Mouse (Mus musculus) heart, postnatal 36 days (tissue): Measurements from ENCODE around the gene Col4a4. TPM values are rescaled to one million over a fixed set of nuclear protein-coding genes. Genes with fewer than 3 reads are reported as not detected.
A peak's percentile ranks its signal among the peaks of the same experiment; 100 is the strongest.

ENCODE experiments used
- DNase-seq, 2 experiments: peaks; one replicate each; pipeline ENCODE4 v3.0.0; 2021 to 2022
- intact Hi-C: fragments of 180-260 bp; cut with DNase I; formaldehyde crosslinking; loops from one replicate; pipeline ENCODE4 v1.15.1; 2025
- total RNA-seq, 2 experiments: library from RNA; stranded (reverse); gene quantifications; 2 replicates each; pipeline ENCODE4 v1.2.3; 2021

Col4a4 gene
- total RNA-seq, 2 experiments from 2014 or later: 7.0 to 8.5 TPM

DNA sequence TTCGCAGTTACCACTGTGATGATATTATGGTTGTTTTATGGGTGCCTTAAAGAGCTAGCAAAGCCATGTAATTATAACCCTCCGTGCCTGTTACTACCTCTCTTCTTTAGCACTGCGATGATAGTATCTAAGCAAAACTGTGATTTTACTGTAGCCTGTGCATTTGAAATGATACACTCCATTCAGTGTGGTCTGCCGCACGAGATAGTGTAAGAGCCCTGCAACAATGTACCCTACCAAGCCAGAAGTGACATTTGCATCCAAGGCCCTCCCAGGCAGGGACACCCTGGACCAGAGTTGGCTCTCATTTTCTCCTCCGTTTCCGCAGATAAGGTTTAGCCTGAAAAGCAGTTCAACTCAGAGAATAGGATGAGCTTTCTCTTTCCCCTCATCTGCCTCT, 668 bp downstream of the Col4a4 start:
- DNase-seq: peak in 1 of 2 experiments; percentile 10
- intact Hi-C loops: no loop called here

DNA sequence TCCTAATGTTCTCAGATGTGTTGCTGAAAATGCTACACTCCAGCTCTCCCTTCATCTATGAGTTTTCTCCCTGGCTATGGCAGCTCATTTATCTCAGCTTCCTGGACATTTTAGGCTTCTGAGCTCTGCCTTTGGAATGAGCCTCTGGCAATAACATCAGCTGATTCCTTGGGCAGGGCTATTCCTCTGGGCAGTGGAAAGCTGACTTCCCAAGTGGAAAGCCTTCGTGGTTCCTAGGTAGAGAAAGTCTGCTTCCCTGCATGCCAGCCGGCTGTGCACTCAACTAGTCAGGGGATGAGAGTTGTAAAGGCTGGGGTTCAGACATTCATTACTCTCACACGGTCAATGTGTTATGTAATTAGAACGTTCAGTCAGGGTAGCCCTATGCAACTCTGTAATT, 8.3 kb downstream of the Col4a4 start:
- DNase-seq: peak in 1 of 2 experiments; percentile 15
- intact Hi-C loops: no loop called here

DNA sequence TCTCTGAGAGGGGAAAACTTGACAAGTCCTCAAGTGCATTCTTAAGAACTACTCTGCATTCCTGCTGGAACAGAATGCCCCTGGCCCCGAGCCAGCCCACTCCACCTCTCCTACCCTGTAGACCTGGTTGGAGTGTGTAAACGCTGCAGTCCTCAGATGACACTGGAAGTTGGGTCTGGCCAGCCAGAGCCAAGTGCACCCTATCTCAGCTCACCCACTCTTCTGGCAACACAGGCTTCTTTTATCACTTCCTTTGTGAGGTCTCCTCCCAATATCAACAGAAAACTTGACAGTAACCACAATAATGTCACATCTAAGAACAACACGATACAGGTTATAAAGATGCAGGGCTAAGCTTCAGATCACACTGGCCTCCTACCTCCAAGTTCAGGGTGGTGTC, 8.7 kb downstream of the Col4a4 start:
- intact Hi-C loops: no loop called here
- peak; percentile 47 to 66 for DNase-seq

DNA sequence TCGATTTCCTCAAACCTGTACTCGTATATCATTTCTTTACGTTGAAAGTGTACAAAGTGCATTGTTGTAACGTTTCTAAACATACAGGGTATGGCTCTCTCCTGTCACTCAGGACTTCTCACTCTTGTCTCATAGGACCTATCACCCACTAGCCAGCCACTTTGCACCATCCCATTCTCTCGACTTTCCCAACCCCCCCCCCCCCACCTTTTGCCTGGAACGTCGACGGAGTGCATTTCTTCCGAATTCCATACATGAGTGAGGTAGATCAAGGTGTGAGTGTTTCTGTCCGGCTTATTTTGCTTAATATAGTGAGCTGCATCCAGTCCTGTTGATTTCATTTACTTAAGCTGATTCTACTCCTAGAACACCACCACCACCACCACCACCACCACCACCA, 9.3 kb downstream of the Col4a4 start:
- DNase-seq: no peak
- intact Hi-C loops: no loop called here

DNA sequence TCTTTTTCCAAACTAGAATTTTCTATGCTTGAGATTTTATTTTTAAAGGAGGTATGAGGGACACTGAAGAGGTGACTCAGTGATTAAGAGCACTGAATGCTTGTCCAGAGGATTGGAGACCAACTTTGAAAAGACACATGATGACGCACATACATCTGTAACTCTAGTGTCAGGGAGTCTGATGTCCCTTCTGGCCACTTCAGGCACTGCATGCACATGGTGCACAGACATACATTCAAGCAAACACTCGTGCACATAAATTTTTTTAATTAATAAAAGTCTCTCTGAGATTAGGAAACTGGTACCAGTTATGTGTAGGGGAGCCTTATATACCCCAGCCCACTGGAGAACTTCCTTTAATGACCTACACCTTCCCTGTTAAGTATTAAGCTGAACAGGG, 10.5 kb downstream of the Col4a4 start:
- intact Hi-C loops: no loop called here
- DNase-seq: no peak

DNA sequence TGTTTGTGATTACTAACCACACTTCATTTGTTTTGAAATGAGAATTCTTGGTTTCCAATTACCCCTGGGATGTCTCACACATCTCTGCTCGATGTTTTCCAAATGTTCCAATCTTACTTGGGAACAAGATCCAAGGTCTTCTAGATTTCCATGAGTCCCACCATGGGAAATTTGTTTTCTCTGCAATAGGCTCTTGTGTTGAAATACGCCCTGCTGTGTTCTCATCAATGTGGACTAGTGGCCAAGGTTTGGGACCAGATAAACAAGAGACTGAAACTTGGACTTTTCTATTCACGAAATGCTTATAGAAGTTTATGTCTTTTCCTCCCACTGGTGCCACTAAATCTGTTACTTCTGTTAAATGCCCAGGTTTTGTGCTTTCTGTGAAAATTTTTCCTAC, 11.0 kb downstream of the Col4a4 start:
- intact Hi-C loops: no loop called here
- DNase-seq: no peak

DNA sequence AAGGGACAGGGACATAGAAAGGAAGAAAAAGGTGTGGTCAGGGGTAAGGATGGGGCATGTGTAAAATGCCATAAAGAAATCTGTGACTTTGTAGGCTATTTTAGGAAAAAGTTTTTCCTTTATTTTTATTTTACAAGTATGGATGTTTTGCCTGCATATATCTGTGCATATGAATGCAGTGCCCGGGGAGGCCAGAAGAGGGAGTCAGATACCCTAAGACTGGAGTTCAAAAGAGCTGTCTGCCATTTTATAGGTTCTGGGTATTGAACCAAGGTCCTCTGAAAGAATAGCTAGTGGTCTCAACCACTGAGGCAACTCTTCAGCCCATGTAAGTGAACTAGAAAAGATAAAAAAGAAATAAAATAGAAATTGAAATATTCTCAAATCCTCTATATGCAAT, 14.9 kb downstream of the Col4a4 start:
- DNase-seq: no peak
- intact Hi-C loops: loop anchor here (5.0 kb wide), 1 partner anchor 71 kb away; no protein-coding TSS in a partner anchor

DNA sequence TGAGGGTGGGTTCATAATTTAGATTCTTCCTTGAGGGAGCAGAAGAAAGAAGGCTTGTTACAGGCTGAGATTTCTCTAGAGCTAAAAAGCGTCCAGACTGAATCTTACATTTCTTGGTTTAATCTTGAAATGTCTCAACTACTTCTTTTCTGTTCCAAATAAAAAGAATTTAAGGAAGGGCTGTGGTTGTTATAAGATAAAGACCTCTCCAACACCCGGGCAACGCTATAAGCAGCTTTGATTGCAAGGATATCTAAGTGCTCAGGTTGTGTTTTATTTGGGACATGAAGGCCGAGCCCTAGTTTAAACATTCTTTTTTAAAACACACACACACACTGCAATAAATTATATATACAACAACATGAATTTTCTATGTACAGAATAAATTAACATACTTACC, 17.2 kb downstream of the Col4a4 start:
- no peak for DNase-seq
- intact Hi-C loops: no loop called here

DNA sequence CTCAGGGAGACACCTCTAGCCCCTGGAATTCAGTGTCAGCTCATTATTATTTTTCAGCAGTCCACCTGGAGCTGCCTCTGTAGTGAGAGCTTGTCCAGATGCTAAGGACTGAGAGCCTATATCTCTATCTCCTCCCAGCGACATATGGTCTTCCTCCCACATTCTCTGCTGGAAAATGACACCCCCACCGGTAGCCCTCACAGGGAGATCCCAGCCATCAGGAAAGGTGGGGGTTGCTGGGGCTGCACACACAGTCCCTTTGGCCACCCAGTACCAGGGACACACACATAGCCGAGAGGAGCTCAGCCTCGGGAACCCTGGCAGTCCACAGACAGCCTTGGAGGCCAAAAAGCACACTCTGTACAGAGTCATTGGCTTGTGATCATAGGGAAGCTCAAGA, 26.4 kb downstream of the Col4a4 start:
- DNase-seq: no peak
- intact Hi-C loops: no loop called here

DNA sequence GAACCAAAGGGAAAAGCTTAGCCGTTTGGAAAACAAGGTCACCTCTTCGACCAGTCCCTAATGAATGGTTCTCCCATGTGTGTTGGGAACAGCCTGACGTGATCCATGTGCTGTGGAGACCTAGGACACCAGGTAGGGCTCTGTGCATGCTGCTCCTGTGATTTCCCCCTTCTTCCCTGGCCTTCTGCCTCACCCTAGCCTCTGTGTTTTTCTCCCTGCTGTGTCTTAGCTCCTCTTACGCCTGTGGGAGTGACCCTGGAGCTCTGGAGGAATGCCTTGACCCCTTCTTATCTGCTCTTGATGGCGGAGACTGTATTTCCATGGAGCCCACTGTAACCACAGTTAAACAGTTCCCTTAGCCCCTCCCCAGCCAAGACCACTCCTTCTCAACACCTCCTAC, 31.8 kb downstream of the Col4a4 start:
- DNase-seq: no peak
- intact Hi-C loops: loop anchor here (5.0 to 10.0 kb wide), 3 partner anchors 87 to 520 kb away; no protein-coding TSS in a partner anchor

DNA sequence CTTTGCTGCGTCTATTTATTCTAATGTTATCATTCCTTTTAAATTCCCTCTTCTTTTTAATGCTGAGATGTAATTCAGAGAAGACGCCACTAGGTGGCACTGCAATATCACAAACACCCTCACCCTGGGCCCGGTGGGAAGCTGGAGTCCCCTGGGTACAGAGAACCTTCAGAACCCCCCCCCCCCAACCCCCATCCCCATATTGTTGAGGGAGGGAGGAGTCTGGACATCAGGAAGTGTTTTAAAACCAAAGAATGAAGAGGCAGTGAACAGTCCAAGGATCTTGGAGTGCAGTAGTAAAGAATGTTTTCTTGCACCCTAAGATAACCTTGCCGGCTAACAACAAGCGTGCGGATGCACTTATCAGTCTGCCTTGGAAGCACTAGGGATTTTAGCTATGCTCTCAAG, 32.2 kb downstream of the Col4a4 start:
- intact Hi-C loops: loop anchor here (10.0 kb wide), 2 partner anchors 430 to 520 kb away; no protein-coding TSS in a partner anchor
- peak in 1 of 2 experiments; percentile 19 for DNase-seq

DNA sequence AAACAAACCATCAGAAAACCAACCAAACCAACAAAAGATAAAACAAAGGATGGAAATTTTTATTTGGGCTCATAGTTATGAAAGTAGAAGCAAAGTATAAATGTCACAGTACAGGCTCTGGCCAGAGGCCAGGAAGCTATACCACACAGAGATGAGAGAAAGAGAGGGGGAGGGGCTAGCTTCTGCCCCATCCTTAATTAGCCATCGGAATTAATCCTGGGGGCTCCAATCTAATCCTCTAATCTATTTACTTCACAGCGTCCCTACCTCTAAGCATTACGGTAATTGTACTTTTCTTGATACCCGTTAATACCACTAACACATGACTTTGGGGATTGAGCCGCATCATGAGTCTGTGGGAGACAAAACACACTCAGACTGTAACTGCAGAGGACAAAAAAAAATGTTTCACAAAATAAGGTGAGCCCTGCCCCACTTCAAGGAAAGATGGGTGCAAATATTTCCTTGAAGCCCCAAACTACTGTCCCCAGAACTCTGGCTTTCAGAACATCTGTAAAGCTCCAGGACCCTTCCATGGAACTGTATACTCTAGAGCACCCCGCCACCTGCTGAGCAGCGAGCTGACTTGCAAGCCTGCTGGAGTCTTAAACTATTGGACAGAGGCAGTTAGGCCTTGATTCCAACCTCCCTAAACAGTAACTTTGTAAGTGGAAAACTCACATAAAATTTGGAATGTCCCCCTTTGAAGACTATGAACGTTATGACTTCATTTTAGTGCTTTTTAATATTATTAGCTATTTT, 41.3 kb downstream of the Col4a4 start:
- intact Hi-C loops: no loop called here
- no peak for DNase-seq

DNA sequence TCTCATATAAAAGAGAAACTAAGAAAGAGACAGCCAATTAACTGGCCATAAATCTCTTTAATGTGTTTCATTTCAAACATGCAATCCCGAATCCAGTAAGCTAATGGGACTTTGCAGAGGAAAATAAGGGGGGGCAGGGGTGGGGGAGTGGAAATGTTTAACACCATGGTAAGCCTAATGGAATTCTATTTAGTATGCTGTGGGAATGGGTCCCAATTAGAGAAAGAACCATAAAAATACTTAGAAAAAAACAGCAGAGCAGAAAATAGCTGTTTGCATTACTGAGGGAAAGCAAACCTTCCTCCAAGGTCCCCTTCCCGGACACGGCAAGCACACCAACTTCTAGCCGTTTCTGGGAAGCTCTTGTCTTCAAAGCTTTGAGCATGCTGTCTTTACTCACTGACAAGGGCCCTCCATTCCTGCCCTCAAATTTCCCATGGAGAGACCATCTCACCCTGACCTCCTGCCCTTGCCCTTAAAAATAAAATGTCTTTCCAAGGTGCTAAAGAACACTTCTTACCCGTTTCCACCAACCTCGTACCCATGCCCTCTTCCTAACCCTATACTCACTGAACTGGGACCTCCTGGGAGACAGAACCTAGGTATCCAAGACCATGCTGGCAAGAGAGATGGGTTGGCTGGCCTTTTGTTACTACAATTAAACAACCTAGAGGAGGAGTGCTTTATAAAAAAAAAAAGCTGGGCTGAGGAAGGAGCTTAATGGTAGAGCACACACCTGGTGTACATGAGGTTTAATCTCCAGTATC, 42.0 kb downstream of the Col4a4 start:
- intact Hi-C loops: no loop called here
- no peak for DNase-seq

DNA sequence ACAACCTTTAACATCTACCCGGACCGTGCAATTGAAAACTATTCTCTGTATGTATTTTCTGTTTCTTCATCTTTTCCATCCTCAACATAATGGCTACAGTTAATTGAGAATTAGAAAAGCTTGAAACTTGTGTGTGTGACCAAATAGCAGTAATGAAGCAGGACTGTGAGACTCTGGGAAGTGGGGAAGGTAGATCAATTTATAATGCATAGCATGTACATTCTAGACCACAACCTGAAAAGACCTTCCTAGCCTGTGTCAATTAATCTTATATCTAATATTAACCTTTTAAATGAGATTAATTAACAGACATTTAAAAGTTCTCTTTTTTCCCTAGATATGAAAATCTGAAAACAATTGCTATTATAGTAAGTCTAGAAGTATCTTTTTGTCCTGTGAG, 42.7 kb downstream of the Col4a4 start:
- no peak for DNase-seq
- intact Hi-C loops: no loop called here

DNA sequence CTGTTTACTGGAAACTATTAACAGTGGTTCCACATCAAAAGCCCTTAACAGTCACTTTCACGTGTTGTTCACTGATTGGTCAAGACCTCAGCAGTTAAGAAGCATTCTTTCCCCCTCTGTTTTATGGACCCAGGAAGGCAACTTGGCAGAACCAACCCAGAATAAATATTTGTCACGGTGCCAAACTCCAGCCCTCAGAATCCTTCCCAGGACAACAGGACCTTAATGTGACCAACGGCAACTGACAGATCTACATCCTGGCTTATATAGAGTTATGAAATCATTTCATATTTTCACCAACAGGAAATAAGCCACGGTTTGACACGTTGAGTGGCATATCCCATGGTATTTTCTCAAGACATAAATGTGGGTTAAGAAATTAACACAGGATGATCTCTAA, 46.6 kb downstream of the Col4a4 start:
- DNase-seq: no peak
- intact Hi-C loops: no loop called here

DNA sequence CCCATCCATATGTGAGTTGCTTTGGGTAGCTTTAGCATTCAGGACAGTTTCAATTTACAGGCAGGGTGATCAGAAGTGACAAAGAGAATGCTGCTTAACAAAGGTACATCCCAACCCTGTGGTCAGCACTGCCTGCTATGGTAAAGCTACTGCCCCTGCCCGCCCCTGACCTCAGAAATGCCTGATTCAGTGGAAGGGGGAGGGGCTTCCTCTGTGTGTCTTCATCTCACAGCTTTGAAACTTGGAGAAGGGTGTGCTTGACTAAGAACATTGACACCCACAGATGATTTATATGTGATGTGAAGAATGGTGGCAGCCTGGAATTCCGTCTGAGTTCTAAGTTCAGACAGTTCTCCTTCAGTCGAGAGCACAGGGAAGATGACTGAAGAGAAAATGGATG, 48.8 kb downstream of the Col4a4 start:
- intact Hi-C loops: no loop called here
- no peak for DNase-seq

DNA sequence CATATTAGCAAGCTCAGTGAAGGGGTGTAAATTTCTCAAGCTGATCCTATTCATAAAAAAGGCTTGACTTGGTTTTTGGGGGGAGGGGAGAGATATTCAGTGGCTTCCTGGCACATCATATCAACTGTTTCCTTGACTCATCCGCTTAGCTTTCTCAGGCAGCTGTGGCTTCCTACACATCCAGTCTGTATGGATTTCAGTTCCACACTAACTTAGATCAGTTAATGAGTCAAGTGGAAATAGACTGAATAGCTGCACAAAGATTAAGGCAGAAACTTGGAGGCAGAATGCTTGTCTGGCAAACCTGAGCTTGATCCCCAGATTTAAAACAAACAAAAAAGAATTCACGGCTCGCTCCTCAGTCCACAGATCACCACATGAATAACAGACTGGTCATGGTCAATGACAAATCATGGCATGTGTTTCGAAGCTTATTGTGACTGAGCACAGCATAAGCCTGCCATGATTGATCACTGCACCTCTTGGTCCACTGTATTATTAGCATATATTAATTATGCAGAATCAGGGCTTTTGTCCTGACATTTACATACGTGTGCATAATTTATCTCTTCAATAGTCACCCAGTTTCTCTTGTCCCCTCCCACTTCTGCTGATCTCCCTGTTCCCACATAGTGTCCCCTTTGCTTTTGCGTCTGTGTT, 50.0 kb downstream of the Col4a4 start:
- intact Hi-C loops: no loop called here

DNA sequence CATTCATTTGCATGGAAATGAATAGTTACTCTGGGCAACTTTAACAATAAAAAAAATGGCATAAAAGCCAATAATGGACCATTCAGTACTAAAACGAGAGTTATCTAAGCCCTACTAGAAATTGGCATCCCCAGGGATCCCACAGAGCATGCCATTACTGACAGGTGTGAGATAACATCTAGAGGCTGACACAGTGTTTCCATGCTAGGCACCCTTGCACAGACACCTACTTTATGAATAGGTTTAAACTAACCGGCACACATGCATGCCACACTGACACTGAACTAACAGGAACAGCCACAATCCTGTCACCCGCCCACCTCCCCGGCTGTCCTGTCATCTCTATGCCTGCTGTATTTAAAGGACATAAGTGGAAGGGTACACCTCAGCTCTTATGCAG, 58.7 kb downstream of the Col4a4 start:
- no peak for DNase-seq
- intact Hi-C loops: no loop called here

More for the DNA sequence above, 50.0 kb downstream of the Col4a4 start:
- no peak for DNase-seq

DNA sequence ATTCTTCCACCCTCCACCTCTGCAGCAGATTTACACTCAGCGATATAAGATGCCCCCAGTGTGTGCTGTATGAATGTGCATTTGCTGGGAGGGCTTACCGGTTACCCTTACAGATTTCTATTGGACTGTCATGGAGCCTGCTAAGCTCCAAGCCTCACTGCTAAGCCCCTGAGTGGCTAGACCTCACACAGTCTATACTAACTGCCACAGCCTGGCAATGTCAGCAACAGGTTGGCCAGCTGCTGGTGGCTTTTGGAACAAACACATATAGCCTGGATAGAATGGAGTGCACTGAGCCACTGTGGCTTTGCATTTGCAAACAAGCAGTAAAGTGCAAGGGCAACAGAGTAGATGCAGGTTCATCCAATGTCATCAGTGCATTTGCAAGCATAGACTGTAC, 94.7 kb downstream of the Col4a4 start:
- DNase-seq: no peak
- intact Hi-C loops: no loop called here

DNA sequence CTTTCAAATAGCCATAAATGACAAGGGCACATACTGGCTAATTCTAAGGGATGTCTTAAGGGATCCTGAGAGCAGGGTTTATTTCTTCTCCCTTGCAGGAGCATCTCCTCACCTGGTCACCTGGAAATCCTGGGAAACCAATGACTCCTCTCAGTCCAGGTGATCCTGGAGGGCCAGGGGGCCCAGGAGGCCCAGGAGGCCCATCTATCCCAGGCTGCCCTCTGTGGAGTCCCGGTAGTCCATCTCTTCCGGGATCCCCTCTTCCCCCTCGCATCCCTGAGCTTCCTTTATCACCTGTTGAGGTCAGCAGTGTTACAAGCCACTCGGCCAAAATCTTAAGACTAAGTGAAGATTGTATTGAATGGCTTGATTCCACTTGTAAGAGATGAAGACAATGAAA, 100.3 kb downstream of the Col4a4 start:
- intact Hi-C loops: no loop called here
- DNase-seq: no peak

DNA sequence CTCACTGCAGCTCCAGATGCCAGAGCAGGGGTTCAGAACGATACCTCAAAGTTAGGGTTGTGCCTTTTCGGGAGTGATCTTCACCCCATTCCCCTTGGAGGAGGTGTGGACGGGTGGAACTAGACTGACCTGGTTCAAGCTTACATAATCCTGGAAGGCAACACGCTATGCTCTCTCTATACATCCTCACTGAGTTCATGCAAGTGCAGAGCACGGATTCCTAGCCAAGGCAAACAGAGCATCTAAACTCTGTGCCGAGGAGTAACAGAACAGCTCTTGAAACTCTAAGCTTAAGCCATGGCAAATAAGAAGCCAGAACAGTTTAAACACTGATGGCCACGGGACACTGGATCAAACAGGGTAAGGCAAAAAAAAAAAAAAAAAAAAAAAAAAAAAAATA, 104.3 kb downstream of the Col4a4 start:
- intact Hi-C loops: no loop called here
- DNase-seq: no peak
